Mouse (Mus musculus): ENCODE measurements around the gene Ms4a18.

GRCm38 (mm10) chr19:11059967-11060366 lies 42.1 kb upstream of the Ms4a18 start:
- TF ChIP-seq POLR2A (IDR thresholded peaks at IDR 0.05; ENCODE audit: low read depth, low read length): no peak
- no peak for TF ChIP-seq CTCF (IDR thresholded peaks at IDR 0.05; ENCODE audit: extremely low read depth, insufficient read depth, insufficient read length, insufficient replicate concordance)
